Mouse (Mus musculus): ENCODE measurements around the gene Acads. TPM values are rescaled to one million over a fixed set of nuclear protein-coding genes. Genes with fewer than 3 reads are reported as not detected.
A peak's percentile ranks its signal among the peaks of the same experiment; 100 is the strongest.

Acads gene
- polyA plus RNA-seq, 2 experiments: 27.6 to 50.5 TPM

DNA sequence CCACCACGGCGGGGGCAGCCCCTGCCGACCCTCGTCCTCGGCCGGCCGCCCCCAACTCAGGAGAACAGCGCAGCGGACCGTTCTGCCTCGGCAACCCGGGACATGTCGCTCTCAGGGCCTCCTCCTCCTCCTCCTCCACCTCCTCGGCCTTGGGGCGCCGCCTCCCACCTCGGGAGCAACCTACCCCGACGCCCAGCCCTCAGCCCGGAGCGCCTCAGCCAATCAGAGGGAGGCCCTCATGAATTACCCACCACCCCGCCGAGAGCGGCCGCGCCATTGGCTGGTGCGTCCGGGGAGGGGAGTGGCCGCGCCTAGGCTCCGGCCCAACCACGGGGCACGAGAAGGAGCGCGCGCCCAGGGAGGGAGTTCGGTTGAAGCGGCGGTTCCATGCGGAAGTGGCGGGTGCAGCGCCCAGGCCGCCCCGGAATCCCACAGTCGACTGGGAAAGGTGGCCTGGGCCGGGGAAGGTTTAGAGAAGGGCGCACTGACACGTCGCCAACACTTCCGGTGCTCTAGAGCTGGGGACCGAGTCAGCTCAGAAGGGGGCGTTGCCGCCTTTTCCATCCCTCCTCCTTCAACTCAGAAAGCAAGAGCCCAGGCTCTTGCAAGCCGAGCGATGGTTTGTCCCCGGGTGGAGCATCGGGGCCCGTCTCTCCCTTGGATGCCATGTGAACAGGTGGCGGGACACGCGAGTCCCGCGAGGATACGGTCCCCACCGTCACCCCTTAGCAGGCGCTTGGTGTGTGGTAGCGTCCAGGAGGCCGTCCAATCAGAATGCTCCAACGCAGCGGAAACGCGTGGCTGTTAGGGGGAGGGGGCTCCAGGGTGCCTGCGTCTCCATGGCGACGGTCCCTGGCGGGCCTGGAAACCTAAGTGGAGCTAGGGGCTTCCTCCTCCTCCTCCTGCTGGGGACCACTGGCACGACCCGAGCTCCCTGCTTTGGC, 39.2 kb upstream of the Acads start, which contains the start of gene Mlec:
Gene Mlec (minus strand): TSS at position 140 of the 944 bp plus-strand sequence.
- H3K36me3 ChIP-seq (ENCODE audit: control insufficient read depth, insufficient read depth, low read length): peaks cover 10% of the 10 kb centered on the region; the same call in 1 of the 2 replicates
- under 1% methylated on average over 60 of the region's 78 CpGs for WGBS
- H3K4me1 ChIP-seq (ENCODE audit: control insufficient read depth, insufficient read depth, low read length): peaks cover 38% of the 10 kb centered on the region
- no peaks in the 10 kb centered on the region for H3K9me3 ChIP-seq (ENCODE audit: control insufficient read depth, low read length)
- H3K4me2 ChIP-seq (replicated peaks; ENCODE audit: low read depth, low read length, severe bottlenecking): peak within 1 kb of the TSS; percentile 69
- DNase-seq (ENCODE audit: low spot score): peak; percentile 98
- peak within 1 kb of the TSS; percentile 96 for H3K9ac ChIP-seq (ENCODE audit: low read depth, low read length, severe bottlenecking)
- ATAC-seq (ENCODE audit: low FRiP score, low read depth): peak; percentile 96
- peak within 1 kb of the TSS; percentile 95 for H3K27ac ChIP-seq (replicated peaks; ENCODE audit: low read depth, low read length)
- H3K4me3 ChIP-seq (replicated peaks; ENCODE audit: low read length): peak within 1 kb of the TSS; percentile 99
- peak; percentile 88; the same call in 1 of the 2 replicates for TF ChIP-seq POLR2A (IDR thresholded peaks at IDR 0.05; ENCODE audit: borderline replicate concordance, extremely low read depth, insufficient read depth, insufficient read length)
- H3K27me3 ChIP-seq (ENCODE audit: control insufficient read depth, insufficient read depth, low read length): no peaks in the 10 kb centered on the region

DNA sequence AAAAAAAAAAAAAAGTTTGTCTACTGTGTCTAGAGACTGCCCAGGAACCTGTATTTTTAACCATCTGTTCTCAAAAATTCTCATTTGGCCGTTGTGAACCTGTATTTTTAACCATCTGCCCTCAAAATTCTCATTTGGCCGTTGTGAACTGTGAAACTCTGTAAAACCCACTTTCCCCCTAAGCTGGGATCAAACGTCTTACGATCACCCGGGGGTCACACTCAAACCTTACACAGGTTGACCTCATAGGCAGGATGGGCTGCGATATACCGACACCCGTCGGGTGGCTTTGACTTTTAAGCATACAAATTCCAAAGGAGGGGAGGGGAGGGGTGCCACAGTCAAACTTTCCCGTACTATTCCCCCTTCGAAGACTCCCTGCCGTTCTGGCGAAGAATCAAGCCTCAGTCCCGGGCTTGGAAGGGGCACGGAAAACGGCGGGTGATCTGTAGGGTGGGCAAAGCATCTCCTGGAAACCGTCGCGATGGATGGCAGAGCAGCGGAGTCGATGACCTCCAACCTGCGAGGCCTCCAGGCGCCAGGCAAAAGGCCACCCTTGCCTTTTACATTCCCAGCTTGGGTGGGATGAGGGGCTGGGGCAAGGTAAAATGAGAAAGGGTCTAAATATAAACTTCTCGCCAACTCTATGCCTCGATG, 37.9 kb upstream of the Acads start:
- no peak for ATAC-seq (ENCODE audit: low FRiP score, low read depth)
- H3K27ac ChIP-seq (replicated peaks; ENCODE audit: low read depth, low read length): peak overlapping the region; percentile 89
- no peaks in the 10 kb centered on the region for H3K27me3 ChIP-seq (ENCODE audit: control insufficient read depth, insufficient read depth, low read length)
- H3K4me2 ChIP-seq (replicated peaks; ENCODE audit: low read depth, low read length, severe bottlenecking): peak overlapping the region; percentile 69
- H3K36me3 ChIP-seq (ENCODE audit: control insufficient read depth, insufficient read depth, low read length): peaks cover 22% of the 10 kb centered on the region
- H3K4me1 ChIP-seq (ENCODE audit: control insufficient read depth, insufficient read depth, low read length): peaks cover 45% of the 10 kb centered on the region
- peak overlapping the region; percentile 99 for H3K4me3 ChIP-seq (replicated peaks; ENCODE audit: low read length)
- no peak for TF ChIP-seq POLR2A (IDR thresholded peaks at IDR 0.05; ENCODE audit: borderline replicate concordance, extremely low read depth, insufficient read depth, insufficient read length)
- under 1% methylated on average over 26 of the region's 26 CpGs for WGBS
- H3K9ac ChIP-seq (ENCODE audit: low read depth, low read length, severe bottlenecking): peak overlapping the region; percentile 96
- H3K9me3 ChIP-seq (ENCODE audit: control insufficient read depth, low read length): no peaks in the 10 kb centered on the region
- DNase-seq (ENCODE audit: low spot score): peak; percentile 32

DNA sequence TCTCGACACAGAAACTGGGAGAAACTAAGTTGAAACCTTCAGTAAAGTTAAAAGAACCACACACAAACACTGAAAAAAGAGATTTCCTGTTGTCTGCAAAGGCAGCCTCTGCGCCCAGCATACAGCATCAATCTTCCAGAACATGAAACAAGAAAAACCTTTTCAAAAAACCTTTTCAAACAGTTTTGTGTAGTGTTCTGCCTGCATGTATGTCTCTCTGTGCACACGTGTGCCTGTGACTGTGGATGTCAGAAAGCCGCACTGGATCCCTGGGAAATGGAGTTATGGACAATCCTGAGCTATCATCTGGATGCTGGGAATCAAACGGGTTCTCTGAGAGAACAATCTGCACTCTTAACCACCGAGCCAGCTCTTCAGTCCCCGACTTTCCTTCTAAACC, 37.3 kb upstream of the Acads start:
- Histone ChIP-seq H3K9ac (ENCODE audit: low read depth, low read length, severe bottlenecking) (peak overlapping the region; percentile 96), H3K9me3 (ENCODE audit: control insufficient read depth, low read length) (no peaks in the 10 kb centered on the region), H3K27ac (replicated peaks; ENCODE audit: low read depth, low read length) (no peak overlapping the region), H3K36me3 (ENCODE audit: control insufficient read depth, insufficient read depth, low read length) (peaks cover 27% of the 10 kb centered on the region), H3K4me1 (ENCODE audit: control insufficient read depth, insufficient read depth, low read length) (peaks cover 44% of the 10 kb centered on the region), H3K4me2 (replicated peaks; ENCODE audit: low read depth, low read length, severe bottlenecking) (peak overlapping the region; percentile 69), H3K4me3 (replicated peaks; ENCODE audit: low read length) (peak overlapping the region; percentile 99), H3K27me3 (ENCODE audit: control insufficient read depth, insufficient read depth, low read length) (no peaks in the 10 kb centered on the region)
- ATAC-seq (ENCODE audit: low FRiP score, low read depth) (no peak), DNase-seq (ENCODE audit: low spot score) (no peak)
- 46% methylated on average over 7 of the region's 7 CpGs for WGBS
- no peak for TF ChIP-seq POLR2A (IDR thresholded peaks at IDR 0.05; ENCODE audit: borderline replicate concordance, extremely low read depth, insufficient read depth, insufficient read length)

DNA sequence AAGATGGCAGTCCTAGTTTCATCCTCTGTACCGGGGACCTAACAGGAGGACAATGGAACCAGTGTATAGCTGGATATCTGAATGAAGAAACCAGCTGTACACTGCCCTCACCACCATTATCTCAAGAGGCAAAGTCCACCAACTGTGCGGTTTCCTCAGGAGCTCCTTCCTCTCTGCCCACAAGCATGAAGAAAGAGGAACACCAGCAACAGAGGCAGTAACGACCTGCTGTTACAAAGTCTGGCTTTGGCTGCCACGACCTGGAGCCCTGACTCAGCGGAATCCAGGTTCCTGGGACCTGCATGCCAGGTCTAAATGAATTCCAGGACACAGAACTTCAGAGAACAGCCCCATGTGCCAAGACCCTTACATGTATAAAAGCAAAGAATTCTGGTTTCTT, 36.7 kb upstream of the Acads start:
- no peak overlapping the region; the same call in 1 of the 2 replicates for H3K27ac ChIP-seq (replicated peaks; ENCODE audit: low read depth, low read length)
- H3K9ac ChIP-seq (ENCODE audit: low read depth, low read length, severe bottlenecking): peak overlapping the region; percentile 96
- no peak for TF ChIP-seq POLR2A (IDR thresholded peaks at IDR 0.05; ENCODE audit: borderline replicate concordance, extremely low read depth, insufficient read depth, insufficient read length)
- peaks cover 38% of the 10 kb centered on the region for H3K4me1 ChIP-seq (ENCODE audit: control insufficient read depth, insufficient read depth, low read length)
- 25% methylated on average over 5 of the region's 5 CpGs for WGBS
- DNase-seq (ENCODE audit: low spot score) (no peak), ATAC-seq (ENCODE audit: low FRiP score, low read depth) (no peak)
- H3K27me3 ChIP-seq (ENCODE audit: control insufficient read depth, insufficient read depth, low read length): no peaks in the 10 kb centered on the region
- H3K9me3 ChIP-seq (ENCODE audit: control insufficient read depth, low read length): no peaks in the 10 kb centered on the region
- H3K36me3 ChIP-seq (ENCODE audit: control insufficient read depth, insufficient read depth, low read length): peaks cover 30% of the 10 kb centered on the region
- peak overlapping the region; percentile 69 for H3K4me2 ChIP-seq (replicated peaks; ENCODE audit: low read depth, low read length, severe bottlenecking)
- H3K4me3 ChIP-seq (replicated peaks; ENCODE audit: low read length): peak overlapping the region; percentile 99

DNA sequence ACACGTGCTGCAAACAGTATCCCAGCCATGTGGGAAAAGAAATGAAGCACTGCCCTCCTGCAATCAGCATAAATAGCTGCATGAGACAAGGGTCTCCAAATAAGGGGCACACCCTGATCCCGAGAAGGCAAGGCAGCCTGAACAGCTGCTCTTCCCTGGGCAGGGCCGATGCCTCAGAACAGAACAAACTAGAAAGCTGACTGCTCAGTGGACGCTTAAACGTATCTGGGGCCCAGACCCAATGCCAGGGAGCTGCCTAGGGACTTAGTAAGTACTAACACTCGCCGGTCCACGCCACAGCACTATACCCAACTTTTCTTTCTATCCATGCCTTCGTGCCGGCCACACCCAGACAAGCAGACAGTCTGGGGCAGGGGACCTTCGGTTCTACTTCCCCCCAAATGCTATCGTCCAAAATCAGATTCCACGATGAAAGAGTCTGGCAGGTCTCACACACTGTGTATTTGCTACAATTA, 36.0 kb upstream of the Acads start:
- peaks cover 36% of the 10 kb centered on the region for H3K36me3 ChIP-seq (ENCODE audit: control insufficient read depth, insufficient read depth, low read length)
- H3K4me2 ChIP-seq (replicated peaks; ENCODE audit: low read depth, low read length, severe bottlenecking): peak overlapping the region; percentile 69
- H3K9me3 ChIP-seq (ENCODE audit: control insufficient read depth, low read length): no peaks in the 10 kb centered on the region
- H3K27me3 ChIP-seq (ENCODE audit: control insufficient read depth, insufficient read depth, low read length): no peaks in the 10 kb centered on the region
- DNase-seq (ENCODE audit: low spot score): no peak
- WGBS: 63% methylated on average over 13 of the region's 13 CpGs
- no peak overlapping the region; the same call in 1 of the 2 replicates for H3K27ac ChIP-seq (replicated peaks; ENCODE audit: low read depth, low read length)
- no peak for TF ChIP-seq POLR2A (IDR thresholded peaks at IDR 0.05; ENCODE audit: borderline replicate concordance, extremely low read depth, insufficient read depth, insufficient read length)
- peak overlapping the region; percentile 99 for H3K4me3 ChIP-seq (replicated peaks; ENCODE audit: low read length)
- peaks cover 38% of the 10 kb centered on the region for H3K4me1 ChIP-seq (ENCODE audit: control insufficient read depth, insufficient read depth, low read length)
- ATAC-seq (ENCODE audit: low FRiP score, low read depth): no peak
- peak overlapping the region; percentile 96 for H3K9ac ChIP-seq (ENCODE audit: low read depth, low read length, severe bottlenecking)
